ENCODE assay signal across 9 mouse cellular contexts in genomic region chr7:57509681-57510141, GRCm38 (mm10). TPM values are rescaled to one million over a fixed set of nuclear protein-coding genes. Genes with fewer than 3 reads are reported as not detected.
A peak's percentile ranks its signal among the peaks of the same experiment; 100 is the strongest.
DNase-seq lines count a peak whose midpoint lies in the region; ATAC-seq and TF ChIP-seq lines count a peak whose summit lies in the region.
"Had no signal": no experiment of that assay in that cellular context is flagged by ENCODE, and none has a peak within 500 bp of the region (broad histone marks: within the 10 kb centered on the region; RNA-seq: fewer than 3 reads in every experiment).

Gene Gabra5, minus strand, starts transcription at chr7:57510059.

- no peak within 1 kb of the TSS for H3K27ac ChIP-seq in lung, embryonic 16.5 days (ENCODE audit: low read length)
- peak within 1 kb of the TSS; percentile 71 for H3K27ac ChIP-seq in hindbrain, postnatal 0 days
- no peak within 1 kb of the TSS for H3K27ac ChIP-seq in liver, embryonic 11.5 days (ENCODE audit: low read depth, low read length)

- TF ChIP-seq CTCF in hindbrain, postnatal 0 days (IDR thresholded peaks at IDR 0.05; ENCODE audit: low read depth) = peak; percentile 65

- no peaks in the 10 kb centered on the region for H3K36me3 ChIP-seq in lung, embryonic 16.5 days (ENCODE audit: control insufficient read depth, insufficient read depth, low read length)
- no peaks in the 10 kb centered on the region for H3K36me3 ChIP-seq in hindbrain, postnatal 0 days (ENCODE audit: insufficient read depth, low read length)
- no peaks in the 10 kb centered on the region for H3K36me3 ChIP-seq in liver, embryonic 11.5 days (ENCODE audit: control insufficient read depth, insufficient read depth, low read length)

- no peak within 1 kb of the TSS for H3K9ac ChIP-seq in lung, embryonic 16.5 days (ENCODE audit: low read length)
- peak within 1 kb of the TSS; percentile 65 for H3K9ac ChIP-seq in hindbrain, postnatal 0 days (replicated peaks; ENCODE audit: low read length)
- H3K9ac ChIP-seq in liver, embryonic 11.5 days (ENCODE audit: low read depth, low read length) = no peak within 1 kb of the TSS

- peaks cover 44% of the 10 kb centered on the region for H3K27me3 ChIP-seq in lung, embryonic 16.5 days (ENCODE audit: control insufficient read depth, insufficient read depth, low read depth, low read length)
- H3K27me3 ChIP-seq in hindbrain, postnatal 0 days (ENCODE audit: insufficient read depth, low read length) = peaks cover 24% of the 10 kb centered on the region
- peaks cover 44% of the 10 kb centered on the region for H3K27me3 ChIP-seq in liver, embryonic 11.5 days (replicated peaks; ENCODE audit: control insufficient read depth, insufficient read depth, low read length)

- no peaks in the 10 kb centered on the region for H3K4me1 ChIP-seq in lung, embryonic 16.5 days (replicated peaks; ENCODE audit: control insufficient read depth, insufficient read depth, low read length)
- no peaks in the 10 kb centered on the region for H3K4me1 ChIP-seq in hindbrain, postnatal 0 days (ENCODE audit: insufficient read depth, low read length)
- no peaks in the 10 kb centered on the region for H3K4me1 ChIP-seq in liver, embryonic 11.5 days (replicated peaks; ENCODE audit: control insufficient read depth, insufficient read depth, low read length)

- 2% methylated on average over 57 of the region's 59 CpGs for WGBS in lung, embryonic 16.5 days
- under 1% methylated on average over 59 of the region's 59 CpGs for whole genome bisulfite sequencing in hindbrain, postnatal 0 days
- WGBS in liver, embryonic 11.5 days = 1% methylated on average over 54 of the region's 59 CpGs

- H3K4me3 ChIP-seq in lung, embryonic 16.5 days (ENCODE audit: low read length) = peak within 1 kb of the TSS; percentile 26
- H3K4me3 ChIP-seq in hindbrain, postnatal 0 days (ENCODE audit: low read length) = peak within 1 kb of the TSS; percentile 60
- peak within 1 kb of the TSS; percentile 41 for H3K4me3 ChIP-seq in liver, embryonic 11.5 days (ENCODE audit: low read depth, low read length)

- H3K4me2 ChIP-seq in lung, embryonic 16.5 days (ENCODE audit: low read depth, low read length) = peak within 1 kb of the TSS; percentile 45
- peak within 1 kb of the TSS; percentile 70 for H3K4me2 ChIP-seq in hindbrain, postnatal 0 days (ENCODE audit: low read depth, low read length)
- peak within 1 kb of the TSS; percentile 63 for H3K4me2 ChIP-seq in liver, embryonic 11.5 days

- no peaks in the 10 kb centered on the region for H3K9me3 ChIP-seq in lung, embryonic 16.5 days (ENCODE audit: control insufficient read depth, low read length)
- H3K9me3 ChIP-seq in hindbrain, postnatal 0 days (ENCODE audit: low read length) = no peaks in the 10 kb centered on the region
- H3K9me3 ChIP-seq in liver, embryonic 11.5 days (ENCODE audit: control insufficient read depth, low read length) = no peaks in the 10 kb centered on the region

- ATAC-seq in lung, embryonic 16.5 days (ENCODE audit: low read depth) = no peak; the same call in 1 of the 2 replicates
- peak; percentile 88 for ATAC-seq in hindbrain, postnatal 0 days
- ATAC-seq in liver, embryonic 11.5 days (replicated peaks; ENCODE audit: low FRiP score) = no peak
- no peak for ATAC-seq in megakaryocyte-erythroid progenitor cell, adult 5-6 weeks (replicated peaks; ENCODE audit: low FRiP score, low TSS enrichment, poor library complexity, severe bottlenecking)

- peak; percentile 13 for DNase-seq in adrenal gland, adult 2 months
- DNase-seq in adrenal gland, adult 18-20 months (ENCODE audit: low spot score in 2 of 2) = no peak
- no peak for DNase-seq in lung, postnatal 25 days (ENCODE audit: low spot score)
- peak; percentile 83 for DNase-seq in hindbrain, postnatal 0 days (ENCODE audit: low spot score)
- peak; percentile 45 for DNase-seq in liver, embryonic 11.5 days (ENCODE audit: low spot score)
- DNase-seq in right cerebral cortex, postnatal 4 days = peak; percentile 68

RNA-seq across cellular contexts. Expression of gene Gabra5, which starts in this region (rescaled TPM):
- under 1 TPM; 0.14 to 0.17 TPM for total RNA-seq in adrenal gland, adult 2 months (2021)
- not detected in 2 replicates for polyA plus RNA-seq in adrenal gland, adult 2 months (2012; rRNA removed)
- total RNA-seq in adrenal gland, adult 18-20 months (2021) = under 1 TPM; 0.17 to 0.22 TPM
- polyA plus RNA-seq in lung, embryonic 16.5 days (2015; fragmentation: Nextera tagmentation; extraction: Ambion mirVana) = 0.26 TPM in 1 of 2 replicates, not detected in the other
- total RNA-seq in hindbrain, postnatal 0 days (2014; rRNA removed) = 81.0 and 83.5 TPM in 2 replicates
- polyA plus RNA-seq in hindbrain, postnatal 0 days (2015; fragmentation: Nextera tagmentation; extraction: Ambion mirVana) = 83.0 and 86.7 TPM in 2 replicates
- 0.40 and 1.0 TPM in 2 replicates for polyA plus RNA-seq in liver, embryonic 11.5 days (2014; fragmentation: Nextera tagmentation; extraction: Ambion mirVana)
- total RNA-seq in megakaryocyte-erythroid progenitor cell, adult 5-6 weeks (2014; fragmentation: Nextera tagmentation) = not detected in 2 replicates
- total RNA-seq in megakaryocyte-erythroid progenitor cell, adult 5-6 weeks (2017) = not detected in 2 replicates
- total RNA-seq: common myeloid progenitor, adult 5-6 weeks had no signal

Comparison
In these comparisons a context has a peak if more than half of its experiments do, and no peak if none do; other contexts are left out.
1. RNA of gene Gabra5 (total RNA-seq): 81.0 to 83.5 TPM in hindbrain, postnatal 0 days; 0.17 to 0.22 TPM in adrenal gland, adult 18-20 months, 0.14 to 0.17 TPM in adrenal gland, adult 2 months and not detected in megakaryocyte-erythroid progenitor cell, adult 5-6 weeks; every median in the first group is over 10 times any median in the second.
2. RNA of gene Gabra5 (polyA plus RNA-seq): 83.0 to 86.7 TPM in hindbrain, postnatal 0 days; 0.40 to 1.0 TPM in liver, embryonic 11.5 days, 0.26 TPM in lung, embryonic 16.5 days and not detected in adrenal gland, adult 2 months; every median in the first group is over 10 times any median in the second.
3. Peak in DNase-seq in adrenal gland, adult 2 months; RNA of the gene not detected or under 1 TPM.
4. DNase-seq: peak in hindbrain, postnatal 0 days (single experiment), liver, embryonic 11.5 days (single experiment) and right cerebral cortex, postnatal 4 days (single experiment); none in adrenal gland, adult 18-20 months (0 of 2) and lung, postnatal 25 days (single experiment).
5. Peak in every context shown above with its lines, with median percentiles within 50 percentile points of each other: H3K4me2 ChIP-seq and H3K4me3 ChIP-seq.